Mouse (Mus musculus): ENCODE data around the gene Tbx5.
"Not testable (repeated sequence)": the region's sequence is repeated elsewhere in the genome, so short reads cannot be mapped to it uniquely, and the experiment has no call there.

Gene Tbx5

GRCm38 (mm10) chr5:119842701-119843393 lies 10.4 kb downstream of the Tbx5 start:
- DNase-seq (ENCODE audit: low spot score in 2 of 2), result no peak

GRCm38 (mm10) chr5:119843394-119843777 lies 10.9 kb downstream of the Tbx5 start:
- no peak for DNase-seq (ENCODE audit: low spot score in 2 of 2)

DNA sequence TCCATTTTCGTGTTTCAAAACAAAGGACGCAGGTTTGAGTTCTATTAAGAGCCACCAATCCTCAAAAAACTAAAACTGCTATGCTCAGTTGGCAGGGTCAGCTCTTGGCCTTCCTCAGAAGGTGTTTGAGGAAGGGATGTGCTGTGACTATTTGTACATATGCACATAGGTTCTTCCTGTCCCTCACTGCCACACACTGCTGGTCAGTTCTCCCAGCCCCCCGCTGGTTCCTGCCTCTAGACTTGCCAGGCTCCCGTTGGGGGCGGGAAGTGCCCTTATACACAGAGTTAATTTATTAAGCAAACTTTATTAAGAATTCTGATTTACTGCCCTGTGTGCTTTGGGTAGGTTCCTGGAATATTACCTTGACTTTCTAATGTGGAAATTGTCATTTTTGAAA lies 11.9 kb downstream of the Tbx5 start:
- DNase-seq (ENCODE audit: low spot score in 2 of 2), result no peak

GRCm38 (mm10) chr5:119844994-119845393 lies 12.5 kb downstream of the Tbx5 start:
- DNase-seq (ENCODE audit: low spot score in 2 of 2), result no peak

GRCm38 (mm10) chr5:119857052-119857451 lies 24.6 kb downstream of the Tbx5 start:
- no peak for DNase-seq (ENCODE audit: low spot score in 2 of 2)

DNA sequence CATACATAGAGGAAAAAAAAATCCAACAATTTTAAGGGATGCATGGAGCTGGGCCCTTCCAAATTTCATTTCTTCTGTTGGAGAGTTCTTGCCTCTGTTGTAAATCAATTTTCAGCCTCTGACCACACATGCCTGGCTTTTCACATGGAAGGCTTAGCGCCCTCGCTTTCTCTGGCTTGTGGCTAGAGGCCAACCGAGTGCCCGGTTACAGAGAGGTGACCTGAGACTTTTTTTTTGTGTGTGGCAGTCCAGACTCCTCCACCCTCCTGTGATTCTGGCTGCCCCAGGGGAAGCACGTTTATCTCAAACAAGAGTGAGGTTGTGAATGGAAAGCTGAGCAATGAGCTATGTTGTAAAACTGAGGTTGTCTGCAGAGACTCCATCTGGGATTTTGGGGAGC lies 28.8 kb downstream of the Tbx5 start:
- DNase-seq (ENCODE audit: low spot score in 2 of 2), result no peak

DNA sequence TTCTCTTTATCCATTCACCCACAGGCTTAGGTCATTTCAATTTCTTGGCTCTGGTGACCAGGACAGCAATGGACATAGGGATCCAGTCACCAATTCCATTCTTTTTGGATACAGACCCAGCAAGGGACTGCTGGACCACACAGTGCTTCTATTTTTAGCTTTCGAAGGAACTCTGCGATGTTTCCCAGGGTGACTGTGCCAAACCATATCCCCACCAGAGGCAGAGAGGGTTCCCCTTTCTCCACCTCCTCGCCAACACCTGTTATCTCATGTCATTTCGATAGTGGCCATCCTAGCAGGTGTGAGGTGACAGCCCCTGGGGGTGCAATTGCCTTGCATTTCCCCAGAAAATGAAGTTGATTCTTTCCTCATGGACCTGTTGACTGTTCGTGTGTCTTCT lies 30.0 kb downstream of the Tbx5 start:
- DNase-seq (ENCODE audit: low spot score in 2 of 2), result no peak

DNA sequence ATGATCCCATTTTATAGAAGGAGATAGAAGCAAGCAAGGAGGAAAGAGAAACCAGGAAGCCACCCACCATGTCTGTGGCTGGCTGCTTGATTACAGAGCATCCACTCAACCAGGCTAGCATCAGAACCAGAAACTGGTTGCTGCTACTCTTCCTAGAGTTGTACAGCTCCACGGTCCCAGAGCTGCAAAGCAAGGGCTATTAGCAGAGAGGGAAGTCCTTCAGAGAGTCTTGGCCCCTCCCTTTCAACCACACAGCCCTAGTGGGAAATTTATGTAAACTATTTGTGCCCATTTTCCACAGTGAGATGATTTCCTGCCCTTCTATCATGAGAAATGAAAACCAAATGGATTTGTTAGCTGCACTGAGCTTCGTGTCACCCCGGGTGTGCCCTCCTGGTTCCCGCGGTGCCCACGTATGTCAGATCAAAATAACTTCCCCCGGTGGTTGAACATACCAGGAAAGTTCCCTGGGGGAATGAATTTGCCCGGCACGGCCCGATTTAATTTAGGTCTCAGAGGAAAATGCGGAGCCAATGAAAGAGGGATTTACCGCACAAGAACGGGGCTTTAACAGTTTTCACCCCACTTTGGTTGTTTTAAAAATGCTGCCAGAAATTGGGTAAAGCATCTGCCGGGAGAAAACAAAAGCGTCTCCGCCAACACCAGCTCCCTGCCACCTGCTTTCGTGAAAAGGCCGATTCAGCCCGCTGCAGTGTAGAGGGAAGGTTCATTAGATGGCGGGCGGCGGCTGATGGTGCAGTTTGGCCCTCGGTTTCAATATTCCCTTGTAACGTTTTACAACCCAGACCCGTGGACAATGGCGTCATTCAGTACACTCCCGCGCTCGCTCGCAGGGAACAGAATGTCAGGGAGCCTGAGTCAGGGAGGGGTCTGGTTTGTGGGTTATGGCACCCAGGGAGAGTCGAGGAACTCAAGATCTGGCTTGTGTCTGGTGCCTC lies 34.1 kb downstream of the Tbx5 start:
- no peak for DNase-seq (ENCODE audit: low spot score in 2 of 2)

GRCm38 (mm10) chr5:119867986-119868385 lies 35.5 kb downstream of the Tbx5 start:
- no peak for DNase-seq (ENCODE audit: low spot score in 2 of 2)

- no peak for DNase-seq (ENCODE audit: low spot score in 2 of 2)
Observed at GRCm38 (mm10) chr5:119875421-119875820, 43.0 kb downstream of the Tbx5 start.

DNA sequence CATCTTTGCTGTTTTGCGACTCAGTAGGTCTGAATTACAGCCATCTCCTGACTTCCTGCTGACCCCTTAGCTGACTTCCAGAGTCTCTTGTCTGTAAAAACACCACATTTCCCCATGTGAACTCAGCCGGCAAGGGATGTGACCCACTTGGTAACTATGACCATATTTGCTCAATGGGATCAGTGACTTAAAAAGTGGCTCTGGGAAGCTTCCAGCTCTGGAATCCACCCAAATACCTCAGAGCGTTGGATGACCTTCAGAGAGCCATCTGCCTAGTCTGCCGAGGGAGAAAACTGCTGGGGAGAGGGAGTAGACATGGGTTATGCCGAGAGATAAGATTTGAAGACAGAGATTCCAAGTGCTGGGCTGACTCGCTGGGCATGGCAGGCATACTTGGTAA lies 44.7 kb downstream of the Tbx5 start:
- DNase-seq (ENCODE audit: low spot score in 2 of 2), result no peak

GRCm38 (mm10) chr5:119885595-119885994 lies 53.1 kb downstream of the Tbx5 start:
- DNase-seq (ENCODE audit: low spot score in 2 of 2), result no peak

DNA sequence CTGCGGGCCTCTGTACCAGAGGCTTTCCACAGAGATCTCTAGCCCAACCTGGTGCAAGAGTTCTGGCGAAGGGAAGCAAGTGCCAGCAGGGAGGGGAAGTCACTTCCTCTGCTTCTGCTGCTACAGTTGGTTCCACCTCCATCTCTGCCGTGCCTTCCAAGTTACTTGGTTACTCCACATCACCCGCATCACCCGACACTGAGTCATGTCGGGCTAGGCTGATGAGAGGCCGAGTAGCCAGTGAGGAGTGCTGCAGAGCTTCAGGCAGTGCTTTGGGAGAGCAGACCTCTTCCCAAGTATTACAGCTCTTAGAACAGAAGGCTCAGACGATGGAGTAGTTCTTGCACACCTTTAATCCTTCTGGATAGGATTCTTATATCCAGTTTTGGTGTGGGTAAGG lies 54.9 kb downstream of the Tbx5 start:
- no peak for DNase-seq (ENCODE audit: low spot score in 2 of 2)

- no peak for DNase-seq (ENCODE audit: low spot score in 2 of 2)
Observed at GRCm38 (mm10) chr5:119891960-119892359, 59.5 kb downstream of the Tbx5 start.

GRCm38 (mm10) chr5:119893060-119893459 lies 60.6 kb downstream of the Tbx5 start:
- no peak for DNase-seq (ENCODE audit: low spot score in 2 of 2)

DNA sequence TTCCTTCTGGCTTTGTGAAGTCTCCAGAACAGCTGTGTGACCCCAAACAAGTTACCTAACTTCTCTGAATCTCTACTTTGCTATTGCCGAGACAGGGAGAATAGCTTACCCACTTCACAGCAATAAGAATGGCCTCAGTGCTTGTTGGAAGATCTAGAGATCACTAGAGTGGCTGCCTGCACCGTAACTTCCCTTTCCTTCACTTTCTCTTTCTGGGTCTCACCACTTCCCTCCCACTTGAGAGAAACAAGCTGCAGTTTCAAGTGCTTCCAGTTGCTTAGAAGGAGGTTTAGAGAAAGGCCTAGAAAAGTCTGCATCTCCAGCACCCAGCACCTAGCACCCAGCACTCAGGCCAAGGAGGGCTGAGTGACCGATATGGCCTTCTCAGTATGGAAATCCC lies 64.1 kb downstream of the Tbx5 start:
- no peak for DNase-seq (ENCODE audit: low spot score in 2 of 2)

DNA sequence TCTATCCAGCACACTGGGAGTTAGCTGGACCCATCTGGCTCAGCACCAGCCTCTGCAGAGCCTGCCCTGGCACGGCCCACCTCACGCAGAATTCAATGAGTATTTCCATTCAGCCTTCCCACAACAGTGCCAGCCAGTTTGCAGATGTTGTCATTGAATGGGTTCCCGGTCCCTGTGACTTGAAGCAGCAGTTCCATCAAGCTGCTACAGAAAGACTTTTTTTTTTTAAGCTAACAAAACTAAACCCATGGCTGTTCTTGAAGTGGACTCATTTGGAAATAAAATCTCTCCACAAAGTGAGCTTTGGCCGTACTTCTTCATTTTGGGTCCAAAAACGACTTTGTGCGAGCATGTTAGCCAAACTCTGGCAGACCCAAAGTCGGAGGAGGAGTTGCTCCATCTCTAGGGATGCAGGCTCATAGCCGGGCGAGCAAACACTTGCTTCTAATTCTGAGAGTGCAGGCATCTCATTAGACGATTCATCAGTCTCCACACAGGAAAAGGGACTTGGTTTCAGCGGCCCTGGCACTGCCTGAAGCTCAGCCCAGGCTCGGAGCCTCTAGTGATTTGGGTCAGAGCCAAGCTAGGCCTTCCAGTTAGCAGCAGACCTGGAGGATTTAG lies 84.2 kb downstream of the Tbx5 start:
- peak; percentile 20 to 33 for DNase-seq (ENCODE audit: low spot score in 2 of 2)

- DNase-seq (ENCODE audit: low spot score in 2 of 2), result not testable (repeated sequence)
Observed at GRCm38 (mm10) chr5:119918381-119918780, 85.9 kb downstream of the Tbx5 start.

DNA sequence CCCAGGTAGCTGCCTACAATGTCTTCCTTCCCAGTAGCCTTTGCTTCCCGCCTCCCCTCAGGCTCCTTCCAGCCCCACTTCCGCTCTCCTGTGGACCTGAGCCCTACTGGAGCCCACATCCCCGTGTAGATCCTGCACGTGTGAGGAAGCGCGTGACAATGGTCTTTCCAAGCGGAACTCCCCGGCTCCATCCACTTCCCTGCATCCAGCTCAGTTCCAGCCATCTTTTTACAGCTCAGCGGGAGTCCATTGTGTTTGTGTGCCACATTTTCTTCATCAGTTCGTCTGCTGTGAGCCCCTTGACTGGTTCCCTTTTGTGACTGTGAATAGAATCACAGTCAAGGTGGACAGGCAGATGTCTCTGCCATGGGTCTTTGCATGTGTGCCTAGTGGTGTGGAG lies 88.5 kb downstream of the Tbx5 start:
- no peak for DNase-seq (ENCODE audit: low spot score in 2 of 2)

- no peak for DNase-seq (ENCODE audit: low spot score in 2 of 2)
Observed at GRCm38 (mm10) chr5:119922229-119922628, 89.8 kb downstream of the Tbx5 start.

All from frontal cortex, postnatal 25 days (tissue).